Mouse (Mus musculus) liver, adult 2 months (tissue): ENCODE data around the gene Elovl7. TPM values are rescaled to one million over a fixed set of nuclear protein-coding genes. Genes with fewer than 3 reads are reported as not detected.

Experiments
- DNase-seq: peaks from one replicate; pipeline ENCODE4 v3.0.0-alpha.2; 2011; ENCODE audit warnings: low read depth, low spot score; ENCODE audit errors: extremely low read depth
- H3K27ac ChIP-seq: fragments of 200-500 bp; replicated peaks from 2 replicates; pipeline ENCODE4 v1.5.1; 2012; ENCODE audit warnings: low read depth, mild to moderate bottlenecking, control low read depth, inconsistent platforms, low read length; ENCODE audit not compliant: insufficient read depth
- H3K27me3 ChIP-seq: fragments of 200-500 bp; 2 replicates; pipeline ENCODE4 v1.6.1; 2012; ENCODE audit warnings: mild to moderate bottlenecking, moderate library complexity, low read length, inconsistent platforms; ENCODE audit not compliant: control insufficient read depth, insufficient read depth
- H3K36me3 ChIP-seq: fragments of 200-500 bp; 2 replicates; pipeline ENCODE4 v1.6.1; 2012; ENCODE audit warnings: low read length, inconsistent platforms; ENCODE audit not compliant: control insufficient read depth, insufficient read depth
- H3K4me1 ChIP-seq: fragments of 200-500 bp; 2 replicates; pipeline ENCODE4 v1.6.1; 2011; ENCODE audit warnings: low read length; ENCODE audit not compliant: control insufficient read depth, insufficient read depth
- H3K4me3 ChIP-seq: fragments of 200-500 bp; 2 replicates; pipeline ENCODE4 v1.5.1; 2011; ENCODE audit warnings: low read depth, mild to moderate bottlenecking, control low read depth, low read length, moderate library complexity; ENCODE audit not compliant: insufficient read depth
- H3K79me2 ChIP-seq: fragments of 200-500 bp; 2 replicates; pipeline ENCODE4 v1.6.1; 2012; ENCODE audit warnings: inconsistent platforms, mild to moderate bottlenecking, low read length, moderate library complexity; ENCODE audit not compliant: control insufficient read depth, insufficient read depth
- H3K9ac ChIP-seq: fragments of 200-500 bp; 2 replicates; pipeline ENCODE4 v1.6.1; 2012; ENCODE audit warnings: low read depth, mild to moderate bottlenecking, control low read depth, inconsistent platforms, low read length
- CTCF ChIP-seq: fragments of 200-500 bp; IDR thresholded peaks from 2 replicates; pipeline ENCODE4 v1.5.1; 2011; ENCODE audit warnings: low read depth, low read length, control low read depth
- POLR2A ChIP-seq: fragments of 200-500 bp; IDR thresholded peaks from 2 replicates; pipeline ENCODE4 v1.6.1; 2011; ENCODE audit warnings: low read length, control low read depth; ENCODE audit not compliant: insufficient read depth; ENCODE audit errors: extremely low read depth
- WGBS: fragments of 180-500 bp; shearing (Covaris S2); methylation state at CpG from one replicate; pipeline ENCODE4 v1.1.7; 2018; 5-methylcytosine and 5-hydroxymethylcytosine counted together
- polyA plus RNA-seq: library from polyadenylated mRNA; depleted of rRNA; stranded (reverse); fragments of >200 nt; gene quantifications from 2 replicates; pipeline ENCODE4 v1.2.3, GENCODE M21; 2012
- total RNA-seq: library from RNA; depleted of rRNA; stranded (reverse); fragments of >200 nt; gene quantifications from 2 replicates; pipeline ENCODE4 v1.2.3, GENCODE M21; 2014

Elovl7 gene
- total and polyA plus RNA-seq, 2 experiments: 0.05 to 0.09 TPM

GRCm38 (mm10) chr13:108323317-108323716 is 109.1 kb downstream of the Elovl7 start:
- Histone ChIP-seq H3K9ac (no peak overlapping the region), H3K4me3 (no peak overlapping the region), H3K27ac (no peak overlapping the region), H3K79me2 (no peaks in the 10 kb centered on the region), H3K4me1 (no peaks in the 10 kb centered on the region), H3K36me3 (no peaks in the 10 kb centered on the region), H3K27me3 (no peaks in the 10 kb centered on the region)
- DNase-seq: no peak
- TF ChIP-seq POLR2A: no peak
- TF ChIP-seq CTCF: no peak
- WGBS: 93% methylated on average over 2 of the region's 2 CpGs

GRCm38 (mm10) chr13:108323866-108324829 is 109.9 kb downstream of the Elovl7 start:
- Histone ChIP-seq H3K36me3 (no peaks in the 10 kb centered on the region), H3K27me3 (no peaks in the 10 kb centered on the region), H3K9ac (no peak overlapping the region), H3K4me1 (no peaks in the 10 kb centered on the region), H3K4me3 (no peak overlapping the region), H3K27ac (no peak overlapping the region), H3K79me2 (no peaks in the 10 kb centered on the region)
- no peak for DNase-seq
- no peak for TF ChIP-seq POLR2A
- no peak for TF ChIP-seq CTCF
- WGBS: 93% methylated on average over 22 of the region's 22 CpGs

GRCm38 (mm10) chr13:108325871-108326270 is 111.7 kb downstream of the Elovl7 start:
- Histone ChIP-seq H3K4me3 (no peak overlapping the region), H3K27me3 (no peaks in the 10 kb centered on the region), H3K36me3 (no peaks in the 10 kb centered on the region), H3K27ac (no peak overlapping the region), H3K4me1 (no peaks in the 10 kb centered on the region), H3K79me2 (no peaks in the 10 kb centered on the region), H3K9ac (no peak overlapping the region)
- WGBS: 83% methylated on average over 5 of the region's 5 CpGs
- TF ChIP-seq CTCF (no peak), POLR2A (no peak)
- no peak for DNase-seq

- 85% methylated on average over 10 of the region's 10 CpGs for WGBS
- Histone ChIP-seq H3K4me1 (no peaks in the 10 kb centered on the region), H3K27ac (no peak overlapping the region), H3K27me3 (no peaks in the 10 kb centered on the region), H3K79me2 (no peaks in the 10 kb centered on the region), H3K36me3 (no peaks in the 10 kb centered on the region), H3K9ac (no peak overlapping the region), H3K4me3 (no peak overlapping the region)
- TF ChIP-seq CTCF (no peak), POLR2A (no peak)
- no peak for DNase-seq
These were observed 112.1 kb downstream of the Elovl7 start for GRCm38 (mm10) chr13:108326351-108326750.

GRCm38 (mm10) chr13:108327047-108327446 is 112.8 kb downstream of the Elovl7 start:
- TF ChIP-seq CTCF: no peak
- no peak for TF ChIP-seq POLR2A
- Histone ChIP-seq H3K27ac (no peak overlapping the region), H3K4me3 (no peak overlapping the region)

More at GRCm38 (mm10) chr13:108327047-108327446, 112.8 kb downstream of the Elovl7 start:
- no peaks in the 10 kb centered on the region for H3K36me3 ChIP-seq
- no peak for DNase-seq
- WGBS: 86% methylated on average over 7 of the region's 7 CpGs
- H3K9ac ChIP-seq: no peak overlapping the region
- no peaks in the 10 kb centered on the region for H3K27me3 ChIP-seq
- no peaks in the 10 kb centered on the region for H3K79me2 ChIP-seq
- H3K4me1 ChIP-seq: no peaks in the 10 kb centered on the region
